Mouse (Mus musculus) hindbrain, embryonic 10.5 days (tissue): ENCODE measurements at regions not wholly inside any gene's neighbourhood (a gene's known extent, or its start where the extent isn't known, plus 50 kb on each side); places are given as distances from the start of the nearest gene placed in this dataset.

Experiments
- DNase-seq: peaks from one replicate; pipeline ENCODE4 v3.0.0-alpha.2; 2017; ENCODE audit warnings: low spot score
- H3K27ac ChIP-seq: fragments of 300-500 bp; sonication (generic); 2 replicates; pipeline ENCODE4 v1.5.1; 2016; ENCODE audit warnings: mild to moderate bottlenecking, moderate library complexity
- H3K27me3 ChIP-seq: fragments of 300-500 bp; sonication (generic); 2 replicates; pipeline ENCODE4 v1.6.1; 2016; ENCODE audit warnings: mild to moderate bottlenecking; ENCODE audit not compliant: poor library complexity, insufficient read depth, severe bottlenecking
- H3K36me3 ChIP-seq: fragments of 300-500 bp; sonication (generic); 2 replicates; pipeline ENCODE4 v1.6.1; 2016; ENCODE audit warnings: mild to moderate bottlenecking, moderate library complexity
- H3K4me1 ChIP-seq: fragments of 300-500 bp; sonication (generic); replicated peaks from 2 replicates; pipeline ENCODE4 v1.6.1; 2016; ENCODE audit warnings: mild to moderate bottlenecking
- H3K4me3 ChIP-seq: fragments of 300-500 bp; sonication (generic); 2 replicates; pipeline ENCODE4 v1.5.1; 2016; ENCODE audit warnings: mild to moderate bottlenecking, moderate library complexity
- H3K9me3 ChIP-seq: fragments of 300-500 bp; sonication (generic); 2 replicates; pipeline ENCODE4 v1.6.1; 2016; ENCODE audit warnings: mild to moderate bottlenecking, moderate library complexity
- WGBS: fragments of 180-500 bp; shearing (Covaris S2); methylation state at CpG from one replicate; pipeline ENCODE4 v1.1.7; 2016; 5-methylcytosine and 5-hydroxymethylcytosine counted together

DNA sequence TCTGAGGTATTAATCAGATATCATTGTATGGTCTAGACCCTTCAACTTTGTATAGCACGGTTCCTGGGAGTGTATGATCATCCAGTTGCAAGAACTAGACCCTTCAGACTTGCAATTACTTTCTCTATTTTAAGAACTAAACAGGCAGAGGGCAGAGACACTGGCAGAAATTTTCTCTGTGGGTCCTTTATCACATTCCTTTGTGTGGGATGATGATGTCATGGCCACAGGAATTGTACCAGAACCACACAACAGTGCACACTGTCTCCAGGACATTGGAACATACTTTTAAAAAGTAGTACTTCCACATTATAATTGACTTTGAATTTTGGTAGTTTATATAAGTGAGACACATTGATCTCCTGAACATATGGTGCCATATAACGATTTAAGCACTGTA is 674.2 kb downstream of the Rfpl4b start:
- Histone ChIP-seq H3K27ac (no peak overlapping the region), H3K36me3 (no peaks in the 10 kb centered on the region), H3K27me3 (no peaks in the 10 kb centered on the region), H3K9me3 (no peaks in the 10 kb centered on the region), H3K4me1 (no peaks in the 10 kb centered on the region), H3K4me3 (no peak overlapping the region)
- 87% methylated on average over 2 of the region's 2 CpGs for WGBS
- no peak for DNase-seq

DNA sequence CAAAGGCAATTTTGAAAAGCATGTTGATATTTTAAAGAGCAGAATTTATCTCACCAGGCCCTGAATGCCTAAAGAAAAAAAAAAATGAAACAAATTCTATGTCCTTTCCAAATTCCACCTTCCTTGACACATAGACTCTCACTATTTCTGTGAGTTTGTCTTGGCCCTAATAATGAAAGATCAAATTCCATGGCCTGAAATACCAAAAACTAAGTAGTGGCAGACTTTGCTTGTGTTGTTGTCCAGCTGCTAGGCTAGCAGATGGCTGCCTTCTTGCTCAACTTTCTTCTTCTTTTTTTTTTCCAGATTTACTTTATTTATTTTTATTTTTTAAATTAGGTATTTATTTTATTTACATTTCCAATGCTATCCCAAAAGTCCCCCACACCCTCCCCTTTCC is 682.4 kb downstream of the Rfpl4b start:
- H3K9me3 ChIP-seq = no peaks in the 10 kb centered on the region
- H3K27me3 ChIP-seq = no peaks in the 10 kb centered on the region
- H3K27ac ChIP-seq = no peak overlapping the region
- H3K36me3 ChIP-seq = no peaks in the 10 kb centered on the region
- H3K4me3 ChIP-seq = no peak overlapping the region
- no peak for DNase-seq
- no peaks in the 10 kb centered on the region for H3K4me1 ChIP-seq

DNA sequence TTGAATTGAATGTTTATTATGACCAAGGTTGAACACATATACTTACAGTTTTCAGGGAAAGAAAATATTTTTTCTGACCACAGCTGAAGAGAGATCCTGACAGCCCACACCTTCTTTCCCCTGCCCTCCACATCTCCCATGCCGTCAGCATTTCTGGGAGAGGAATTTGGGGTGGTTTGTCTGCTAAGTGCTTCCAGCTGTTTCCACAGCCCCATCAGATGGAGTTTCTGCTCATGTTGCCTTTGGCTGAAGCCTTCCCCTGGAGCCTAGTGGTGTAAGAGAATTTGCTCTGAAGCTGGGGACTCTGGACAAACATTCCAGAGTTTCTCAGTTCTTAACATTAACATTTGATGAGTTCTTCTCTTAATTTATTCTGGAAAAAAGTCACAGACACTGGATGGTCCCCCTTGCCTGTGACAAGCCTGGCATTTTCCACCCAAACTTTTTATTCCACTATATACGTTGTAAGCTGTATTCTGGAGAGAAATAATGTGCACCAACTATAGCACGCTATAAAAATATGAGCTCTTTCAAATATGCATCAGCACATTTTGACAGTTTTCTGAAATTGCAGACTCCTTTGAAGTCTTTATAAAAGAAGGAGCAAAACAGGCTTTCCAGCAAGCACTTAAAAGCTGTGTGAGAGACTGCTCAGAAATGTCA is 699.5 kb downstream of the Rfpl4b start:
- Histone ChIP-seq H3K36me3 (no peaks in the 10 kb centered on the region), H3K27ac (no peak overlapping the region), H3K27me3 (no peaks in the 10 kb centered on the region), H3K4me1 (no peaks in the 10 kb centered on the region), H3K9me3 (no peaks in the 10 kb centered on the region), H3K4me3 (no peak overlapping the region)
- DNase-seq = peak; percentile 53
- 68% methylated on average over 3 of the region's 3 CpGs for WGBS

DNA sequence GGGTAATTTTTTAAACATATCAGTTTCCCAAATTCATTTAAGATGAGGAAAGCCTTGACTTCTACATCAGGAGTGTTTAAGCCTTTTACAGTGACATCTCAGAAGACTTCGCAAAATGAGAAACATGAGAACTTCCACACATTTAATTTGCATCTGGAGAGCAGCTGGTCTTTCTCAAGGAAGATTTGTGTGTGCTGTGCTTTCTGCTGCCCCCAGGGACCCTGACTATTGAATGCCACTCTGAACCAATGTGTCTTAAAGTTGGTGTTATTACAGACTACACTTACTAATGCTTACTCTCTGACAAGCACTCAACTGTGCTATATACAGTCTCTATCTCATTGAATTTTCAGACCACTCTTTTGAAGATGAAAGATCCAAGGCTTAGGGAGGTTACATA is 703.0 kb downstream of the Rfpl4b start:
- H3K4me3 ChIP-seq = no peak overlapping the region
- no peaks in the 10 kb centered on the region for H3K9me3 ChIP-seq
- WGBS = 72% methylated on average over 1 of the region's 1 CpGs
- H3K27ac ChIP-seq = no peak overlapping the region
- no peaks in the 10 kb centered on the region for H3K4me1 ChIP-seq
- no peaks in the 10 kb centered on the region for H3K27me3 ChIP-seq
- no peaks in the 10 kb centered on the region for H3K36me3 ChIP-seq
- peak; percentile 7 for DNase-seq

DNA sequence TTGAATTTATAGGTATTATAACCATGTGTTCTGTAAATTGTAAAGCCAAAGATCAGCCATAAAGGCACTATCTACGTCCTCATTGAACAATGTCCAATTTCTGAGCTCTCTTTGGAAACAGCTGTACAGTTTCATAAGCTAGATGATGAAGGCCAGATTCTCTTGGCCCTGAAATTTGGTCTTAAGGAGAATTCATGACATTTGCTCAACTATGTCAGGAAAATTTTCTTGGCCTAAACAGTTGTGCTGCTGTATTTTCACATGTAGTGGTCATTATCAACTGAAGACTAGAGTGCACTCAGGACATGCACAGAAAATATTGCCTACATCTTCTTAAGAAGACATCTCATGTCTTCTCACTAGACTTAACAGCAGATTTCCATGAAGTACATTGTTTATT is 705.1 kb downstream of the Rfpl4b start:
- Histone ChIP-seq H3K4me3 (no peak overlapping the region), H3K4me1 (no peaks in the 10 kb centered on the region), H3K9me3 (no peaks in the 10 kb centered on the region), H3K36me3 (no peaks in the 10 kb centered on the region), H3K27ac (no peak overlapping the region), H3K27me3 (no peaks in the 10 kb centered on the region)
- WGBS = 88% methylated on average over 1 of the region's 1 CpGs
- DNase-seq = no peak

DNA sequence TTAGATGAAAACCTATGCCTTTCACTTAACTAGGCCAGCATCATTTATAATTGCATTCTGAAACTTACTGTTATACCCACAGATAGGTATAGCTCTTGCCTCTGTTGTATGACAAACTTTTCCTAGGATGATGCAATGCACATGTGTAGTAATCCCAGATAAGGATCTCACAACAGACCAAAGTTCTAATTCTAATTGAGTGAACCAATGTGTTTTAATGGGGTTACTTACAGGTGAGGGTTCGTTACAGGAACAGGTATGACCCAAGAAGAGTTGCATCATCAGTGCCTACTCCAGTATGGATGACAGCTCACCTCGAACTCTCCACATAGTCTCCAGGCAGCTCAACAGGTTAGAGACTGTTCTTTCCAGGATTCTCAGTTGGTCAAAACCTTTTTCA is 707.4 kb downstream of the Rfpl4b start:
- WGBS = 94% methylated on average over 2 of the region's 2 CpGs

DNA sequence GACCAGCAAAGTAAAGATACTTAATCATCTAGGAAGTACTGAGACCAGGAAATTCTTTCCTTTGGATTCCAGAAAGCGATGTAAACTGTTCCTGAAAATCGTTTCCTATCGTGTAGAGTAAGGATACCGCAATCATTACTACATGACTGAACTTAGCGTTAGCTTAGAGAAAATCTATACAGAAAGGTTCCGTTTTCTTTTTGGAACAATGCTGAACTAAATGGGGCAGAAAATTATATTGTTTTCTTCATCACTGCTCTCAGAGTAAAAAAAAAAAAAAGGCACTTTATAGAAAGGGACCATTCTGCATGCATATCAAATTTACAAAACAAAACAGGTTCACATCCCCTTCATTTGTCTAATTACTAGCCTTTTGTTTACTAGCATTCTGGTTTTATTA is 713.0 kb downstream of the Rfpl4b start:
- Histone ChIP-seq H3K9me3 (no peaks in the 10 kb centered on the region), H3K4me3 (no peak overlapping the region), H3K4me1 (no peaks in the 10 kb centered on the region), H3K36me3 (no peaks in the 10 kb centered on the region), H3K27me3 (no peaks in the 10 kb centered on the region), H3K27ac (no peak overlapping the region)
- WGBS = 82% methylated on average over 6 of the region's 6 CpGs
- DNase-seq = no peak

More for the DNA sequence above, 707.4 kb downstream of the Rfpl4b start:
- H3K36me3 ChIP-seq = no peaks in the 10 kb centered on the region
- H3K9me3 ChIP-seq = no peaks in the 10 kb centered on the region
- H3K4me3 ChIP-seq = no peak overlapping the region
- H3K27me3 ChIP-seq = no peaks in the 10 kb centered on the region
- H3K27ac ChIP-seq = no peak overlapping the region
- H3K4me1 ChIP-seq = no peaks in the 10 kb centered on the region
- no peak for DNase-seq

DNA sequence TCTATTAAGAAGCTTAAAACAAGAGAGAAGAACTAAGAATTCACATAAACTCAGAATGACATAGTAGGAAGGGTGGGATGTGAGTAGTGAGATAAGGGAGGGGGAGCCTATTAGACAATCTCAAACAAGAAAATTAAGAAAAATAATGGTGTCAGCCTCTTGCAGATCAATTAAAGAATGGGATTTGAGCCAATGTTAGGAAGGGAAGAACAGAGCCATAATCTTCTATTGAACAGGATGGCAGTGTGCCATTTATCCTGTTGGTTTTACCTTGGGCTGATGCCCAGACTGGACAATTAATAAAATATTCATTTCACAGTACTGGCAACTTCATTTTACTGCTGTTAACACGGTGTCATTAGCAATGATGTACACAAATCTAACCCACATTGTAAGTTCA is 718.0 kb downstream of the Rfpl4b start:
- H3K9me3 ChIP-seq = no peaks in the 10 kb centered on the region
- no peak overlapping the region for H3K4me3 ChIP-seq
- H3K27ac ChIP-seq = no peak overlapping the region
- H3K36me3 ChIP-seq = no peaks in the 10 kb centered on the region
- no peaks in the 10 kb centered on the region for H3K27me3 ChIP-seq
- H3K4me1 ChIP-seq = no peaks in the 10 kb centered on the region
- DNase-seq = no peak
- WGBS = 75% methylated on average over 1 of the region's 1 CpGs

DNA sequence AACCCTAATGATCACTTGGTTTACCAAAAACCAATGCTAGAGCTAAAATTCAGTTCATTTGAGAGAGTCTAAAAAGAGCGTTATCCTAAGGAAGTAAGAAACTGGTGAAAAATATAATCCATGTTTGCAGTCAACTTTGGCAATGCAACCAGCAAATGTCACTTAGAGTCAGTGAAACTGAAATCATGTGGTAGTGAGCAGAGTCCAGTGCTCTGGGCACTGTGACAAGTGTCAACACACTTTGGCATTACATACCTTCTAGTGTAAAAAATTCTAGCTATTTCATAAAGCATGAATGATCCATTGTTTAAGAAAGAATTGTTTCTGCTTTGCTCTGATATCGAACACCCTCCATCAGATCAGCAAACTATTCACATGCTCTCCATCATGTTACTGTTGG is 743.1 kb downstream of the Rfpl4b start:
- 96% methylated on average over 2 of the region's 2 CpGs for WGBS
- DNase-seq = no peak
- Histone ChIP-seq H3K27me3 (no peaks in the 10 kb centered on the region), H3K4me3 (no peak overlapping the region), H3K9me3 (no peaks in the 10 kb centered on the region), H3K27ac (no peak overlapping the region), H3K36me3 (no peaks in the 10 kb centered on the region), H3K4me1 (no peaks in the 10 kb centered on the region)

DNA sequence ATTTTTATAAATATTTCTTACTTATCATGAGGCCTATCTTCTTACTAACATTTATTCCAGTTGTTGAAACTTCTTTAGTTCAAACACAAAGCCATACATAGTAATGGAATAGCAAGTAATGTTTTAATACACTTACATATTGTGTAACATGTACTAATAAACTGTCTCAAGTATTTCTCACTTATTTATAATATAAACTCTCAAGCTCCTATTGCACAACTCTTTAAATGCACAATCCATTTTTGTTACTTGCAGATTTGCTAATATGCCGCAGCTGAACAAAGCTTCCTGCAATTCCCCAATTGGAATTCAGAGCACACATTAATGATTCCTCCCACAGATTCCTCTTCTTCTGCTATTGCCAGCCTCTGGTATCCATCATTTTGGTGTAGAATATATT is 749.2 kb downstream of the Rfpl4b start:
- Histone ChIP-seq H3K27me3 (no peaks in the 10 kb centered on the region), H3K27ac (no peak overlapping the region), H3K9me3 (no peaks in the 10 kb centered on the region), H3K4me3 (no peak overlapping the region), H3K4me1 (no peaks in the 10 kb centered on the region), H3K36me3 (no peaks in the 10 kb centered on the region)
- WGBS = 90% methylated on average over 1 of the region's 1 CpGs
- DNase-seq = no peak

DNA sequence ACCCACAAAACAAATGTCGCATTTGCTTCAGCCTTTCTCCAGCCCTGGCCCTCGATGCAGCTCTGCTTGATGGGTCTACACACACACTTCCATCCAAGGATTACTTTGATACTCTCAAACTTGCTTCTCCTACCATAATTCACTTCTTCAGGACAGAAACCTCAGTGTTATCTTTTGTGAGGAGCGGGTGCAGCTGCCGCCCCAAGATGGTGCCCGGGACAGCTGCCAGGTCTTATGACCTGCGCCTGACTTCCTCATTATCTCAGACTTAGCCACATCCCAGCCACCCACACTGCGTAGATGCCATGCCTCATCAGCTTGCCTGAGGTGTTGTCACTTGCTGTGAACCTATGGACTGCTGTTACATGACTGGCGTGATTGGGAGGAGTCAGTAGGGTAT is 762.5 kb downstream of the Rfpl4b start:
- H3K27me3 ChIP-seq = no peaks in the 10 kb centered on the region
- no peaks in the 10 kb centered on the region for H3K4me1 ChIP-seq
- H3K9me3 ChIP-seq = peaks cover 20% of the 10 kb centered on the region
- no peaks in the 10 kb centered on the region for H3K36me3 ChIP-seq
- H3K4me3 ChIP-seq = no peak overlapping the region
- DNase-seq = no peak
- WGBS = 91% methylated on average over 8 of the region's 8 CpGs
- no peak overlapping the region for H3K27ac ChIP-seq

DNA sequence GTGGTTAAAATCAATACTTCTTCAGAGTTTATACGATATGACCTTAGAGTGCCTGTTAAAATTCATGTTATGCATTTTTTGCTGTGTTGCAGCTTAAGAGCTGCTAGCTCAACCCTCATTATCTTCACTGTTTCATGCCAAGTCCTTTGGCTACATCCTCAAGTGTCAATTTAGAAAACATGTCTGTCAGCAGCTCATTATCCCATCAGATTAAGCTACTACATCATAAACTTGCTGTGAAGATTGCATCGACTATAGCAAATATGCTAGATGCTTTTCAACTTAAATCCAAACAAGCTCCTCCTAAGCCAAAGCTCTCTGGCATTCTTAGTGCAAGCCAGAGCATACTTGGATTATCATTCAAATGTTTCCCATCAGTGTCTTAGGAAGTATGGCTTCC is 811.1 kb downstream of the Rfpl4b start:
- DNase-seq = no peak
- no peaks in the 10 kb centered on the region for H3K36me3 ChIP-seq
- H3K27ac ChIP-seq = no peak overlapping the region
- H3K4me3 ChIP-seq = no peak overlapping the region
- H3K27me3 ChIP-seq = no peaks in the 10 kb centered on the region
- no peaks in the 10 kb centered on the region for H3K9me3 ChIP-seq
- no peaks in the 10 kb centered on the region for H3K4me1 ChIP-seq
- 87% methylated on average over 2 of the region's 2 CpGs for WGBS

DNA sequence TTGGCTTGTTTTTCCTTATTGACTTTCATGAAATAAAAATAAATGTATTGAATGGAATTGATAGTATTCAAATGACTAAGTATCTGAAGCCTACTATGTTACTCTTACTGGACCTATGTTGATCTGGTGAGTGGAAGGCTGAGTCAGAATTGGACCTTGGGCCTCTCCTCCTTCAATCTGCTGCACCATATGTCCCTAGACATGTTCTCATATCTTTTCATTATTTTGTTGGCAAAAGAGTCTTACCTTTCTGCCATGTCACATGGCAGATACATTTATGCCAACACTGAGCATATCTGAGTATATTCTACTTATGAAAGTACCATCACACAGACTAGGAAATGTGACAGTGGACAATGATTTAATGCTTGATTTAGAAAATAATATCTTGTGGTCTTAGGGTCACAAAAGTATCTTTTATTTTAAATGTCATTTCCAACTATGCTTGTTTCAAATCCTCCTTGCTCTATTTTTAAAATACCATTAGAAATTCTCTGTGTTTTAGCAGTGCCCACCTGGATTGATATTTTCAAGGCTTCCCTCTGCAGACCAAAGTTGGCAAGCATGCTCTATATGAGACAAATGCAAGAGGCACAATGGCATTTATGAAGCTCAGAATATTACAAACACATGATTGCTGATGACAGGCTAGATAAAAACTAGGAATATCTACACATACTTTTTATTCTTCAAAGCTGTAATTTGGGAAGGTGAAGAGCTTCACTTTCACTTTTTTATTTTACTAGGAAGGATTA is 825.7 kb downstream of the Rfpl4b start:
- H3K4me1 ChIP-seq = no peaks in the 10 kb centered on the region
- no peaks in the 10 kb centered on the region for H3K36me3 ChIP-seq
- no peaks in the 10 kb centered on the region for H3K27me3 ChIP-seq
- H3K9me3 ChIP-seq = no peaks in the 10 kb centered on the region
- no peak for DNase-seq
- H3K4me3 ChIP-seq = no peak overlapping the region
- no peak overlapping the region for H3K27ac ChIP-seq
